Mouse (Mus musculus) adrenal gland, adult 2 months (tissue): ENCODE results near the gene Zar1l. TPM values are rescaled to one million over a fixed set of nuclear protein-coding genes. Genes with fewer than 3 reads are reported as not detected.

Experiments used
- DNase-seq: peaks from one replicate; pipeline ENCODE4 v3.0.0; 2021
- polyA plus RNA-seq: library from polyadenylated mRNA; depleted of rRNA; stranded (reverse); fragments of >200 nt; gene quantifications from 2 replicates; pipeline ENCODE4 v1.2.3, GENCODE M21; 2012; rRNA removed
- total RNA-seq, 2 experiments: library from RNA; stranded (reverse); gene quantifications; 2 replicates each; pipeline ENCODE4 v1.2.3; 2021

Gene Zar1l
- total and polyA plus RNA-seq, 3 experiments = not detected

DNA sequence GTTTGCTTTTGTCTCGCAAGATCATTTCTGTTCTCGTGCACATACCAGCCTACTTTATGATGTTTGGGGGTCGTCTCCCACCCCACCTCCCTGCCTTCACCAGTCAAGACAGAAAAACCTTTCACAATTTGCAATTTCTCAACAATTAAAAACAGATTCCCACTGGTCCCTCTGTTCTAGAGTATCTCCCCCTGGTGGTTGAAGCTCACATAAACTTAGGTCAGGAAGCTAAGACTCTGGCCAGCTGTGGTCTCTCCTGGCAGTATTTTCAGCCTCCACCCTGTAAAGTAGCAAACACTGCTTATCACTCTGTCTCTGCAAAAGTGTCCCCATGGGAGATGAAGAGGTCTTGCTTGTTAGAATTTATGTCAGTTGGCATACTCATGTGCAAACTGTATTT is 32.8 kb downstream of the Zar1l start:
- DNase-seq = peak; percentile 17

- DNase-seq = no peak
These were observed 39.4 kb downstream of the Zar1l start for GRCm38 (mm10) chr5:150478612-150479011.

DNA sequence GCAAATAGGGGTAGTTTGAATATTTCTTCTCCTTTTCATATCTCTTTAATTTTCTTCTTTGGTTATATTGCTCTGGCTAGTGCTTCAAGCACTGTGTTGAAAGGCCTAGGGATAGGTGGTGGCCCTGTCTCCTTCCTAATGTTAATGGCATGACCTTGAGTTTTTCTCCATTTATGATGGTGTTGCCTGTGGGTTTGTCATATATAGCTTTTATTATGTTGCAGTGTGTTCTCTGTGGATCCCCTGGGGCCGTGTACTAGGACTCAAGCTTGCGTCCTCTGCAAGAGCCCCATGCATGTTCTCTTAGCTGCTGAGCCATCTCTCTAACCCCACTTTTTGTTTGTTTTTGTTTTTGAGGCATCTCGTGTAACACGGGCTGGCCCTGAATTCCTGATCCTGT is 40.6 kb downstream of the Zar1l start:
- DNase-seq = no peak

GRCm38 (mm10) chr5:150468431-150468830 is 49.5 kb downstream of the Zar1l start:
- peak; percentile 47 for DNase-seq

DNA sequence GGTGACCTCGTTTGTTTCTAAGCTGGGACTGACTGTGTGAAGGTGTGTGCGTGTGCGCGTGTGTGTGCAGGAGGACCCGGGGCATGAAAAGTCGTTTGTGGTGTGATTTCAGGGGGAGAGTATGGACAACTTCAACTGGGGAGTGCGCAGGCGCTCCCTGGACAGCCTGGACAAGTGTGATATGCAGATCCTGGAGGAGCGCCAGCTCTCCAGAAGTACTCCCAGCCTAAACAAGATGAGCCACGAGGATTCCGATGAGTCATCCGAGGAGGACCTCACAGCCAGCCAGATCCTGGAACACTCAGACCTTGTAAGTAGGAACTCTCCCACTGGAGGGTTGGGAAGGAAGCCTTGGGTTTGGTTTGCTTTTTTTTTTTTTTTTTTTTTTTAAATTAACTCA is 51.8 kb downstream of the Zar1l start:
- DNase-seq = peak; percentile 93

GRCm38 (mm10) chr5:150465218-150465617 is 52.7 kb downstream of the Zar1l start:
- no peak for DNase-seq

GRCm38 (mm10) chr5:150464721-150465120 is 53.2 kb downstream of the Zar1l start:
- no peak for DNase-seq

- DNase-seq = no peak
These were observed 58.2 kb downstream of the Zar1l start for GRCm38 (mm10) chr5:150459801-150460200.

DNA sequence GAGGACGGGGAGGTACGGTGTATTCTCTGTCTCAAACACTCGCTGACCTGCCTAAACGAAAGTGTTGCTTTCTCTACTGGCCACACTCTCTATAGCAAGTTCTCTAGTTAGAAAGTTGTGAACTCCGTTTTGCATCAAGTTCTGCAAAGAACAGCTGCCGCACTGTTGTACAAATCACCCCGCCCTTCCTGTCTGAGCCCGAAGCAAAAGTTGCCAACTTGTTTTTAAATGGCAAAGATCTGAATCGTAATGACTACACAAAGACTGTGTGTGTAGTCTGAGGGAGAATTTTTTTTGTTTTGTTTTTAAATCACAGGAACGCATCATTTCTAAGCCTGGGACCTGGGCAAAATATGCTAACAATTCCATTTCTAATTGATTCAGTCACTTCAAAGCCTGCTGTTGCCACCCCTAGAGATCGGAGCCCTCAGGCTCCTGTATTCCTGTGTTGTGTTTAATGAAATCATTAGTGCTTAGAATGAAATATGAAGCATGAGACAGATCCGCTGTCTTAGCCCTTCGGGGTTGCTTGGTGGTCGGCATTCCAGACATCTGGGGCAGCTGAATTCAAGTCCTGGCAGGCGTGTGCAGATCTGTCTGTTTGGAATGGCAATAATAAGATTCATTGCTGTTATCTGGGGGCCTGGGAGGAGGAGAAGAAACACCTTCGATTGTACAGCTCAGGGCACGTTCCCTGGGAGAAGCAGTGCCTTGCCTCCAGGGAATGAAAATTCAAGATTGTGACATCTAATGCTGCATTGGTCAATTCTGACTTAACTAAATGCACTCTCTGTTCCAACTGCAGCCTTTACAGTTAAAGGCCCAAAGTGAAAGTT is 59.8 kb downstream of the Zar1l start:
- DNase-seq = no peak

DNA sequence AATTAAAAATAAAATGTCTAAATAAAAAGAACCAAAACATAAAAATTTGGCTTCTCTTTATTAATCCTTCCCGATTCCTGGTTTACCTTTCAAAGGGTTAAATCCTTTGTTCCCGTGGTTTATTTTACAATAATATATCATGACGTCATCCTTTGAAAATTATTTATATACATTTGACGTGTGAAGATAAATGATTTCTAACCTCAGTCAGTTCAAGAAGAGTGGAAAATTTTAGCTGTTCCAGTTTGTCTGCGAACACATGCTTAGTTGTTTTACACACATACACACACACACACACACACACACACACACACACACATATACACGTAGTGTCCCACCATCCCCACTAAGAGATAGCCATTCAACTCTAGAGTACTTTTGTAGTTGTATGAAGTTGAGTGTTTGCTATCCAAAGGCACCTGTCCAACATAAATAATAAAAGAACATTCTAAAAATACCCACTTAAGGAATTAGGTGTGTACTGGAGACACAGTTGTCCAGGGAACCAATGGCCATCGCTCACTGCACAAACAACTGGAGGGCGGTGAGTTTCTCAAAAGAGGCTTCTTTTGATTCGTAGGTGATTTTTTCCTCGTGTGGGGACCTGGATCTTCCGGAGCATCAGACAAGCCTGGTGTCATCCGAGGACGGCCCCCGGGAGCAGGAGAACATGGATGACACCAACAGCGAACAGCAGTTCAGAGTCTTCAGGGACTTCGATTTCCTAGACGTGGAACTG is 60.6 kb downstream of the Zar1l start:
- peak; percentile 25 for DNase-seq

Other genes starting within 250 kb of the Zar1l start
- 1 to 10 TPM; 4.2 to 5.7 TPM for gene Brca2, start 4.5 kb upstream of the Zar1l start, total RNA-seq
- gene Brca2, start 4.5 kb upstream of the Zar1l start, polyA plus RNA-seq = 1.5 and 2.6 TPM in 2 replicates
- gene N4bp2l1, start 79.0 kb upstream of the Zar1l start, total RNA-seq = 10 to 100 TPM; 28.2 to 32.7 TPM
- 20.1 and 23.7 TPM in 2 replicates for gene N4bp2l1, start 79.0 kb upstream of the Zar1l start, polyA plus RNA-seq
- 10 to 100 TPM; 66.0 to 71.4 TPM for gene N4bp2l2, start 148.0 kb upstream of the Zar1l start, total RNA-seq
- gene N4bp2l2, start 148.0 kb upstream of the Zar1l start, polyA plus RNA-seq = 5.3 and 6.8 TPM in 2 replicates
- 10 to 100 TPM; 21.4 to 22.8 TPM for gene Pds5b, start 155.6 kb upstream of the Zar1l start, total RNA-seq
- gene Pds5b, start 155.6 kb upstream of the Zar1l start, polyA plus RNA-seq = 1.0 and 1.2 TPM in 2 replicates